Mouse (Mus musculus) midbrain, embryonic 12.5 days (tissue): ENCODE results near the gene Spatc1l. TPM values are rescaled to one million over a fixed set of nuclear protein-coding genes. Genes with fewer than 3 reads are reported as not detected.

Experiments
- ATAC-seq: fragments of 200-750 bp; cut with Nextera tagmentation; 2 replicates; pipeline ENCODE4 v1.8.0; 2017; ENCODE audit warnings: low read depth, moderate TSS enrichment, moderate library complexity; ENCODE audit not compliant: low FRiP score
- H3K27ac ChIP-seq: fragments of 300-500 bp; sonication (generic); replicated peaks from 2 replicates; pipeline ENCODE4 v1.5.1; 2016; ENCODE audit warnings: mild to moderate bottlenecking
- H3K27me3 ChIP-seq: fragments of 300-500 bp; sonication (generic); 2 replicates; pipeline ENCODE4 v1.6.1; 2016; ENCODE audit warnings: mild to moderate bottlenecking
- H3K36me3 ChIP-seq: fragments of 300-500 bp; sonication (generic); 2 replicates; pipeline ENCODE4 v1.6.1; 2016
- H3K4me1 ChIP-seq: fragments of 300-500 bp; sonication (generic); 2 replicates; pipeline ENCODE4 v1.6.1; 2016
- H3K4me2 ChIP-seq: fragments of 300-500 bp; sonication (generic); replicated peaks from 2 replicates; pipeline ENCODE4 v1.6.1; 2016; ENCODE audit warnings: mild to moderate bottlenecking, moderate library complexity
- H3K4me3 ChIP-seq: fragments of 300-500 bp; sonication (generic); 2 replicates; pipeline ENCODE4 v1.5.1; 2016; ENCODE audit warnings: mild to moderate bottlenecking
- H3K9ac ChIP-seq: fragments of 300-500 bp; sonication (generic); replicated peaks from 2 replicates; pipeline ENCODE4 v1.6.1; 2016; ENCODE audit warnings: mild to moderate bottlenecking, moderate library complexity
- H3K9me3 ChIP-seq: fragments of 300-500 bp; sonication (generic); 2 replicates; pipeline ENCODE4 v1.6.1; 2016; ENCODE audit warnings: mild to moderate bottlenecking
- WGBS: fragments of 180-500 bp; shearing (Covaris S2); methylation state at CpG from one replicate; pipeline ENCODE4 v1.1.7; 2016; 5-methylcytosine and 5-hydroxymethylcytosine counted together
- polyA plus RNA-seq: library from polyadenylated mRNA; unstranded; fragments of >200 nt; fragmentation: Nextera tagmentation; extraction: Ambion mirVana; gene quantifications from 2 replicates; pipeline ENCODE4 v1.2.1, GENCODE M21; 2016

Gene Spatc1l
- polyA plus RNA-seq, 1 experiment from 2014 or later: 0.41 TPM

- H3K27me3 ChIP-seq: no peaks in the 10 kb centered on the region
- no peaks in the 10 kb centered on the region for H3K4me1 ChIP-seq
- H3K4me2 ChIP-seq: no peak overlapping the region
- no peaks in the 10 kb centered on the region for H3K9me3 ChIP-seq
- H3K27ac ChIP-seq: no peak overlapping the region
- H3K4me3 ChIP-seq: no peak overlapping the region
- H3K9ac ChIP-seq: no peak overlapping the region
- 75% methylated on average over 3 of the region's 3 CpGs for WGBS
- peaks cover 87% of the 10 kb centered on the region for H3K36me3 ChIP-seq
- no peak for ATAC-seq
These were observed 10.5 kb upstream of the Spatc1l start for GRCm38 (mm10) chr10:76551556-76551955.

DNA sequence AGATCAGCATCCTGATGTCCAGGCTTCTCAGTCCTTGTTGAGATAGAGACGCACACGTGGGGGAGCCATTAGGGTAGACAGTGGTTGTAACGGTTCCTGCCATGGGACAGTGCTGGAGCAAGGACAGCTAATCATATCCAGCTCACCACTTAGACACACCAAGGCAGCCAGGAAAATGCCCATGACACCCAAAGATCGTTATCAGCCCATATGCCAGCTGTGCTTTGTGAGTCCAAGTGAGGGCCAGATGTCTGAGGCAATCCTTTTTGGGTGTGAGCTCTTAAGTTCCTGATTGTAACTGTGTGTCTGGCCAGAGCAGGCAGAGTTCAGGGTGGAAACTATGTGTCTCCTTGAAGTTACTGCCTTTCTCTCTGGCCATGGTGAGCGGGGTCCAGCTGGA, 8.0 kb upstream of the Spatc1l start:
- WGBS: 91% methylated on average over 5 of the region's 5 CpGs
- Histone ChIP-seq H3K4me3 (no peak overlapping the region), H3K27me3 (no peaks in the 10 kb centered on the region), H3K36me3 (peaks cover 62% of the 10 kb centered on the region), H3K4me1 (no peaks in the 10 kb centered on the region), H3K9ac (no peak overlapping the region), H3K27ac (no peak overlapping the region), H3K4me2 (no peak overlapping the region), H3K9me3 (no peaks in the 10 kb centered on the region)
- ATAC-seq: no peak

- Histone ChIP-seq H3K36me3 (no peaks in the 10 kb centered on the region), H3K9me3 (no peaks in the 10 kb centered on the region; the same call in 1 of the 2 replicates), H3K4me3 (no peak overlapping the region), H3K27ac (no peak overlapping the region), H3K4me2 (no peak overlapping the region), H3K9ac (no peak overlapping the region), H3K4me1 (no peaks in the 10 kb centered on the region), H3K27me3 (no peaks in the 10 kb centered on the region)
- ATAC-seq: no peak
- WGBS: 92% methylated on average over 22 of the region's 22 CpGs
These were observed 8.1 kb downstream of the Spatc1l start for GRCm38 (mm10) chr10:76569996-76570685.

DNA sequence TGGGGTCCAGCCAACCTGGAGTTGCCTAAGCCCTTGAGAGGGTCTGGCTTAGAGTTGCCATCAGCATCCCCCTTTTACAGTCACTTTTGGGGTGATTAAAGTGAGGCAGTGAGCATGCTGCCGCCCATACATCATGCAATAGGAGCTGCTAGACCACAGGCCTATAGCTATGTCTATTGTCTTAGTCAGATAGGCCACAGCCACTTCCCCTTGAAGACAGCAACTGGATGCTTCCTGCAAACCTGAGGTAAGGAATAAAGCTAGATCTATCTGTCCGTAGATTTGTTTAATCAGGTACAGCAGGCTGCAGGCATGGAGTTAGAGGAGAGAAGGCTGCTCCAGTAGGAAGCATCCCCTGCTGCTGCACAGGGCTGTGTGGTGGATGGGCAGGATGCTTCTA, 9.0 kb downstream of the Spatc1l start:
- ATAC-seq: no peak
- H3K4me3 ChIP-seq: no peak overlapping the region
- WGBS: 73% methylated on average over 2 of the region's 2 CpGs

DNA sequence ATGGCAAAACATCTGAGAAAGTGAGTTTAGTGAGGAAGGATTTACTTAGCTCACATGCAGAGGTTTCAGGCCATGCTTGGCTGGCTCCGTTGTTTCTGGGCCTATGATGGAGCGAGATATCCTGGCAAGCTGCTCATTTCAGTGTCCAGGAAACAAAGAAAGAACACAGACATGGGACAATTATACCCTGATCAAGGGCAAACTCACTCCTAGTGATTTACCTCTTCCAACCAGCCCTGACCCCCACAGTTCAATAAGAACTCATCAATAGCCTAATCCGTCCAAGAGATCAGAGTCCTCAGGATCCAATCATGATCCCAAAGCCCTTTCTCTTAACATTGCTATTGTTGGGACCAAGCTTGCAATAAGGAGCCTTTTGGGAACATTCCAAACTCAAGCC, 10.1 kb downstream of the Spatc1l start:
- H3K4me3 ChIP-seq: no peak overlapping the region
- H3K9ac ChIP-seq: no peak overlapping the region
- no peaks in the 10 kb centered on the region for H3K4me1 ChIP-seq
- H3K27ac ChIP-seq: no peak overlapping the region
- H3K9me3 ChIP-seq: no peaks in the 10 kb centered on the region; the same call in 1 of the 2 replicates
- no peaks in the 10 kb centered on the region for H3K27me3 ChIP-seq
- WGBS: 35% methylated on average over 3 of the region's 3 CpGs
- no peaks in the 10 kb centered on the region for H3K36me3 ChIP-seq
- ATAC-seq: no peak
- no peak overlapping the region for H3K4me2 ChIP-seq

More for the DNA sequence above, 9.0 kb downstream of the Spatc1l start:
- Histone ChIP-seq H3K9ac (no peak overlapping the region), H3K36me3 (no peaks in the 10 kb centered on the region), H3K27ac (no peak overlapping the region), H3K4me1 (no peaks in the 10 kb centered on the region), H3K4me2 (no peak overlapping the region), H3K27me3 (no peaks in the 10 kb centered on the region), H3K9me3 (no peaks in the 10 kb centered on the region; the same call in 1 of the 2 replicates)

- WGBS: 80% methylated on average over 3 of the region's 3 CpGs
- no peak within 1 kb of the TSS for H3K4me3 ChIP-seq
These were observed 13.3 kb downstream of the Spatc1l start, which contains the start of gene Ftcd for GRCm38 (mm10) chr10:76575374-76575773. TSS of gene Ftcd (plus strand) at chr10:76575648.

GRCm38 (mm10) chr10:76576920-76577319, 14.8 kb downstream of the Spatc1l start:
- no peak overlapping the region for H3K4me2 ChIP-seq
- H3K9ac ChIP-seq: no peak overlapping the region
- no peaks in the 10 kb centered on the region for H3K9me3 ChIP-seq
- no peaks in the 10 kb centered on the region for H3K4me1 ChIP-seq
- WGBS: 75% methylated on average over 7 of the region's 7 CpGs
- no peak overlapping the region for H3K4me3 ChIP-seq
- H3K27ac ChIP-seq: no peak overlapping the region
- ATAC-seq: no peak
- no peaks in the 10 kb centered on the region for H3K36me3 ChIP-seq
- no peaks in the 10 kb centered on the region for H3K27me3 ChIP-seq

More at GRCm38 (mm10) chr10:76575374-76575773, 13.3 kb downstream of the Spatc1l start, which contains the start of gene Ftcd:
- H3K27me3 ChIP-seq: no peaks in the 10 kb centered on the region
- H3K36me3 ChIP-seq: no peaks in the 10 kb centered on the region
- no peaks in the 10 kb centered on the region; the same call in 1 of the 2 replicates for H3K9me3 ChIP-seq
- H3K4me2 ChIP-seq: no peak within 1 kb of the TSS
- no peak within 1 kb of the TSS for H3K9ac ChIP-seq
- H3K4me1 ChIP-seq: no peaks in the 10 kb centered on the region
- no peak for ATAC-seq
- H3K27ac ChIP-seq: no peak within 1 kb of the TSS

DNA sequence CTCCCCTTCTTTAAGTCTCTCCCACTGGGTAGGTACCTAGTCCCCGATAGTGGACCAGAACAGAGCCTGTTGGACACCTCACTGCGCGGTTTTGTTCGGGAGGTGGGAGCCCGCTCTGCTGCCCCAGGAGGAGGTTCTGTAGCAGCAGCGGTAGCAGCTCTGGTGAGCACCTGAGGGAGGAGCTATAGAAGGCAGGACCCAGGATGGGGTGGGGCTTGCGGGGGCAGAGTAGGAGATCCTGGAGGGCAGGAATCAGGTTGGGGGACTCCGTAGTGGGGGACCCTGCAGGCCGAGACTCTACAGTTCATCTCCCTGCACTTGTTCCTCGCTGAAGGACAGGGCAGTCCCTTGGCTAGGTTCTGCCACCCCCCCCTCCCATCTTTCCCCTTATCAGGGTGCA, 22.1 kb downstream of the Spatc1l start:
- no peak for ATAC-seq
- no peak overlapping the region for H3K27ac ChIP-seq
- H3K4me2 ChIP-seq: peak overlapping the region; percentile 33
- no peaks in the 10 kb centered on the region for H3K4me1 ChIP-seq
- H3K9me3 ChIP-seq: no peaks in the 10 kb centered on the region
- no peak overlapping the region for H3K4me3 ChIP-seq
- no peak overlapping the region for H3K9ac ChIP-seq
- no peaks in the 10 kb centered on the region for H3K36me3 ChIP-seq
- no peaks in the 10 kb centered on the region; the same call in none of the 2 replicates for H3K27me3 ChIP-seq
- WGBS: 15% methylated on average over 10 of the region's 10 CpGs

DNA sequence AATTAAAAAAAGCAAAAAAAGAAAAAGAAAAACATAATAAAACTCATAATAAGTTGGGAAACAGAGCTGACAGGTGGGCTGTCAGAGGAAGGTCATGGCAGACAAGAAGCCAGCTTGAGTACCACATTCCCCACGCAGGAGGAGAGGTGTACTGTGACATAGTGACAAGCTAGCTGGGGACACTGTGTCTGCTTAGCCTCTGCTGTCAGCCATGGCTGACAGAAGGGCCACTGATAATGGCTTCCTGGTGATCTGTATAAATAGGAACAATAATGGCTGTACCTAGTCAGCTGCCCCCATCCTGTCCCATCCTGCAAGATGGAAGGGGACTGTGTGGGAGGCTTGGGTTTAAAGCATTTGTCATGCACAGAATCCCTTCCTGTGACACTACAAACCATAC, 24.1 kb downstream of the Spatc1l start:
- no peak overlapping the region for H3K27ac ChIP-seq
- no peaks in the 10 kb centered on the region for H3K4me1 ChIP-seq
- no peaks in the 10 kb centered on the region for H3K36me3 ChIP-seq
- ATAC-seq: no peak
- 63% methylated on average over 1 of the region's 1 CpGs for WGBS
- H3K4me2 ChIP-seq: no peak overlapping the region
- H3K9ac ChIP-seq: no peak overlapping the region
- H3K27me3 ChIP-seq: no peaks in the 10 kb centered on the region; the same call in none of the 2 replicates
- H3K9me3 ChIP-seq: no peaks in the 10 kb centered on the region
- H3K4me3 ChIP-seq: no peak overlapping the region

DNA sequence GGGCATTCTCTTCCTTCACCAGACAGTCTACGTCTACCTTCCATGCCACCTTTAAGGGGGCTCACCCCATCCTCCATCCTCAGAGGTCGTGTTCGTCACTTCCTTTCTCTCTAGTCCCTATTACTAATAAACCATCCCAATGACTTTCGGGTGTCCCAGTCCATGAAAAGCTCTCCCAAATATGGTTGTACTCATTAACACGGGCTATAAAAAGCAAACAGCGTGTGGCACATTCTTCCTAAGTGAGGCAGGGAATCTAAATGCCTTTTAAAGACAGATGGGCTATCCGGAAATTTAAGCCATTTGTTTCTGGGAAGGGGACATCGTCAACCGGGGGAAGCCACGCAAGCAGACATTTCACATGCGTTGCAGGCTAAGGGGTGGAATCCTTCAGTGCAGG, 28.1 kb downstream of the Spatc1l start:
- H3K4me2 ChIP-seq: no peak overlapping the region
- H3K27me3 ChIP-seq: no peaks in the 10 kb centered on the region
- ATAC-seq: no peak
- no peaks in the 10 kb centered on the region for H3K4me1 ChIP-seq
- H3K9me3 ChIP-seq: no peaks in the 10 kb centered on the region
- H3K9ac ChIP-seq: no peak overlapping the region
- H3K36me3 ChIP-seq: no peaks in the 10 kb centered on the region
- 89% methylated on average over 11 of the region's 11 CpGs for WGBS
- H3K4me3 ChIP-seq: no peak overlapping the region
- H3K27ac ChIP-seq: no peak overlapping the region

DNA sequence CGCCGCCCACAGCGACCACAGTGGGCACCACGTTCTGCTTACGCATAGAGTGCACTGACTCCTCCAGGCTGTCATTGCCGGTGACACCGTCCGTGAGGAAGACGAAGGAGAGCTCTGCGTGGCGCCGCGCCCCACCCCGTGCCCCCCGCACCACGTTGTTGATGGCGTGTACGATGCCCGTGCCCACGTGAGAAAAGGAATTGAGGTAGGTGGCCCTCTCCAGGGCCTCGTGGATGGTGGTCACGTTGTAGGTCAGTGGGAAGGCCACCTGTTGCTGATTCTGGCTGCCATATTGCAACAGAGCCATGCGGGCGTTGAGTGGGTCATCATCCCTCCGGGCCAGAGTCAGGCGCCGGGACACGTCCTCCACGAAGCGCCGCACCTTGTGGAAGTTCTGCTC, 34.3 kb downstream of the Spatc1l start:
- no peaks in the 10 kb centered on the region for H3K9me3 ChIP-seq
- H3K27ac ChIP-seq: no peak overlapping the region
- WGBS: 93% methylated on average over 31 of the region's 31 CpGs
- ATAC-seq: no peak
- no peaks in the 10 kb centered on the region for H3K36me3 ChIP-seq
- H3K4me2 ChIP-seq: no peak overlapping the region
- no peak overlapping the region for H3K9ac ChIP-seq
- H3K4me3 ChIP-seq: no peak overlapping the region
- peaks cover 6% of the 10 kb centered on the region; the same call in 1 of the 2 replicates for H3K27me3 ChIP-seq
- no peaks in the 10 kb centered on the region for H3K4me1 ChIP-seq

GRCm38 (mm10) chr10:76602690-76603089, 40.6 kb downstream of the Spatc1l start:
- H3K4me2 ChIP-seq: no peak overlapping the region
- H3K4me3 ChIP-seq: no peak overlapping the region
- no peak overlapping the region for H3K27ac ChIP-seq
- no peaks in the 10 kb centered on the region for H3K4me1 ChIP-seq
- no peak overlapping the region for H3K9ac ChIP-seq
- H3K36me3 ChIP-seq: no peaks in the 10 kb centered on the region
- H3K27me3 ChIP-seq: peaks cover 6% of the 10 kb centered on the region; the same call in 1 of the 2 replicates
- no peaks in the 10 kb centered on the region for H3K9me3 ChIP-seq
- 85% methylated on average over 3 of the region's 3 CpGs for WGBS
- no peak for ATAC-seq
